Comparison of ENCODE assay signal across 9 mouse cellular contexts in the genomic region with DNA sequence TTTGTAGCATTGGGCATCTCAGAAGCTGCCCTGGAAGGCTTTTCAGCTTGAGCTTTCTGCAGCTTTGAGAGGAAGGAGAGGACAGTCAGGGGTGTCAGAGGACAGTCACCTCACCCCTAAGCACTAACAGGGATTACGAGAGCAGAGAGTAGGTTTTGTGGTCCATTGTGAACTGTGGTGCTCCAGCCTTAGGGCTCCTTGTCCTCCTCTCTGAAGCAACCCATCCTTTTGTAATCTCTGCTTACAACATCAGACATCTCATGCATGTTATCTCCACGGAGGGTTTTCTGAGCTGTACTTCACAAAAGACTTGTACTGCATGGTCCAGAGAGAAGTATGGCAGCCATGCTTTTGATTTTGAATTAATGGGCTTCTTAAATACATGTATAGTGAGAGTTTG. TPM values are rescaled to one million over a fixed set of nuclear protein-coding genes. Genes with fewer than 3 reads are reported as not detected.
DNase-seq lines count a peak whose midpoint lies in the region; ATAC-seq lines count a peak whose summit lies in the region.
"Had no signal": no experiment of that assay in that cellular context is flagged by ENCODE, and none has a peak within 500 bp of the region (broad histone marks: within the 10 kb centered on the region; RNA-seq: fewer than 3 reads in every experiment).

No protein-coding gene starts in this region.

- WGBS in kidney, embryonic 14.5 days, result 81% methylated on average over 2 of the region's 2 CpGs
- WGBS in forebrain, embryonic 11.5 days, result 82% methylated on average over 2 of the region's 2 CpGs
- 83% methylated on average over 2 of the region's 2 CpGs for WGBS in limb, embryonic 11.5 days
- WGBS in neural tube, embryonic 12.5 days, result 86% methylated on average over 2 of the region's 2 CpGs

- H3K27ac ChIP-seq in kidney, embryonic 14.5 days (ENCODE audit: low read depth, low read length), result no peak overlapping the region
- H3K27ac ChIP-seq in forebrain, embryonic 11.5 days (ENCODE audit: low read depth, low read length), result no peak overlapping the region
- H3K27ac ChIP-seq in limb, embryonic 11.5 days (replicated peaks; ENCODE audit: low read depth, low read length), result no peak overlapping the region
- H3K27ac ChIP-seq in neural tube, embryonic 12.5 days, result no peak overlapping the region

- H3K9ac ChIP-seq in kidney, embryonic 14.5 days (ENCODE audit: low read depth, low read length), result no peak overlapping the region
- no peak overlapping the region for H3K9ac ChIP-seq in forebrain, embryonic 11.5 days (ENCODE audit: low read length)
- no peak overlapping the region for H3K9ac ChIP-seq in limb, embryonic 11.5 days (ENCODE audit: low read length)
- no peak overlapping the region for H3K9ac ChIP-seq in neural tube, embryonic 12.5 days

- H3K4me3 ChIP-seq in kidney, embryonic 14.5 days (ENCODE audit: low read length), result peak overlapping the region; percentile 95; the same call in 1 of the 2 replicates
- no peak overlapping the region for H3K4me3 ChIP-seq in forebrain, embryonic 11.5 days (ENCODE audit: low read depth, low read length)
- H3K4me3 ChIP-seq in limb, embryonic 11.5 days (ENCODE audit: low read depth, low read length), result peak overlapping the region; percentile 87; the same call in 1 of the 2 replicates
- H3K4me3 ChIP-seq in neural tube, embryonic 12.5 days, result no peak overlapping the region

- no peak for ATAC-seq in kidney, embryonic 14.5 days (ENCODE audit: low FRiP score, low TSS enrichment)
- ATAC-seq in forebrain, embryonic 11.5 days (replicated peaks; ENCODE audit: low FRiP score), result no peak
- no peak for ATAC-seq in limb, embryonic 11.5 days (ENCODE audit: insufficient number of reproducible peaks, low FRiP score, low TSS enrichment, low read depth)
- no peak for ATAC-seq in neural tube, embryonic 12.5 days (ENCODE audit: low FRiP score, low read depth)

- no peaks in the 10 kb centered on the region for H3K9me3 ChIP-seq in kidney, embryonic 14.5 days (ENCODE audit: control insufficient read depth, low read length)
- H3K9me3 ChIP-seq in forebrain, embryonic 11.5 days (ENCODE audit: control insufficient read depth, low read length), result no peaks in the 10 kb centered on the region
- H3K9me3 ChIP-seq in limb, embryonic 11.5 days (ENCODE audit: control insufficient read depth, low read length), result no peaks in the 10 kb centered on the region
- no peaks in the 10 kb centered on the region for H3K9me3 ChIP-seq in neural tube, embryonic 12.5 days

- no peaks in the 10 kb centered on the region for H3K27me3 ChIP-seq in kidney, embryonic 14.5 days (ENCODE audit: control insufficient read depth, insufficient read depth, low read length)
- no peaks in the 10 kb centered on the region for H3K27me3 ChIP-seq in forebrain, embryonic 11.5 days (ENCODE audit: control insufficient read depth, insufficient read depth, low read length)
- no peaks in the 10 kb centered on the region for H3K27me3 ChIP-seq in limb, embryonic 11.5 days (ENCODE audit: control insufficient read depth, insufficient read depth, low read length)
- no peaks in the 10 kb centered on the region for H3K27me3 ChIP-seq in neural tube, embryonic 12.5 days (replicated peaks)

- no peak for DNase-seq in kidney, postnatal 4 days
- DNase-seq in forebrain, embryonic 11.5 days (ENCODE audit: low spot score), result no peak
- DNase-seq in limb, embryonic 11.5 days (ENCODE audit: low spot score), result no peak
- no peak for DNase-seq in c-Kit-positive CD71-positive TER-119-positive erythroid progenitor cells, embryonic 14.5 days (ENCODE audit: low spot score)
- DNase-seq in right cerebral cortex, postnatal 36 days (ENCODE audit: low spot score in 2 of 2), result no peak
- DNase-seq in adrenal gland, postnatal 4 days (ENCODE audit: low spot score in 2 of 2), result no peak
- DNase-seq: heart, adult 11 months had no signal

- H3K36me3 ChIP-seq in kidney, embryonic 14.5 days (ENCODE audit: control insufficient read depth, insufficient read depth, low read length), result peaks cover 22% of the 10 kb centered on the region; the same call in 1 of the 2 replicates
- no peaks in the 10 kb centered on the region for H3K36me3 ChIP-seq in forebrain, embryonic 11.5 days (ENCODE audit: control insufficient read depth, insufficient read depth, low read length)
- no peaks in the 10 kb centered on the region; the same call in 1 of the 2 replicates for H3K36me3 ChIP-seq in limb, embryonic 11.5 days (ENCODE audit: control insufficient read depth, insufficient read depth, low read length)
- peaks cover 22% of the 10 kb centered on the region; the same call in 1 of the 2 replicates for H3K36me3 ChIP-seq in neural tube, embryonic 12.5 days

- peaks cover 17% of the 10 kb centered on the region for H3K4me1 ChIP-seq in kidney, embryonic 14.5 days (ENCODE audit: control insufficient read depth, insufficient read depth, low read length)
- H3K4me1 ChIP-seq in forebrain, embryonic 11.5 days (replicated peaks; ENCODE audit: control insufficient read depth, insufficient read depth, low read length), result peaks cover 8% of the 10 kb centered on the region
- peaks cover 7% of the 10 kb centered on the region for H3K4me1 ChIP-seq in limb, embryonic 11.5 days (ENCODE audit: control insufficient read depth, insufficient read depth, low read length)
- peaks cover 10% of the 10 kb centered on the region for H3K4me1 ChIP-seq in neural tube, embryonic 12.5 days

- peak overlapping the region; percentile 94 for H3K4me2 ChIP-seq in kidney, embryonic 14.5 days (replicated peaks; ENCODE audit: low read depth, low read length)
- 0 out of 2 replicates have a peak overlapping the region, but pooled peaks have one; percentile 86 for H3K4me2 ChIP-seq in forebrain, embryonic 11.5 days (ENCODE audit: low read depth, low read length, severe bottlenecking)
- peak overlapping the region; percentile 85 for H3K4me2 ChIP-seq in limb, embryonic 11.5 days (ENCODE audit: low read depth, severe bottlenecking)
- peak overlapping the region; percentile 90 for H3K4me2 ChIP-seq in neural tube, embryonic 12.5 days (replicated peaks)

RNA-seq across cellular contexts. Expression of a gene that starts 1.5 kb away (rescaled TPM):
- 23.7 and 24.5 TPM in 2 replicates for polyA plus RNA-seq in kidney, embryonic 14.5 days (2014; fragmentation: Nextera tagmentation; extraction: Ambion mirVana)
- polyA plus RNA-seq in forebrain, embryonic 11.5 days (2014; fragmentation: Nextera tagmentation; extraction: Ambion mirVana), result 20.2 TPM in 2 replicates
- polyA plus RNA-seq in limb, embryonic 11.5 days (2014; fragmentation: Nextera tagmentation; extraction: Ambion mirVana), result 11.9 and 13.2 TPM in 2 replicates
- 33.3 and 36.4 TPM in 2 replicates for polyA plus RNA-seq in neural tube, embryonic 12.5 days (2016; fragmentation: Nextera tagmentation; extraction: Ambion mirVana)
- total RNA-seq in adrenal gland, postnatal 4 days (2021), result 10 to 100 TPM; 53.4 to 57.7 TPM

RNA-seq across cellular contexts. Expression of a gene that starts 4.9 kb away (rescaled TPM):
- 0.04 and 0.53 TPM in 2 replicates for polyA plus RNA-seq in kidney, embryonic 14.5 days (2014; fragmentation: Nextera tagmentation; extraction: Ambion mirVana)
- 0.15 and 0.20 TPM in 2 replicates for polyA plus RNA-seq in forebrain, embryonic 11.5 days (2014; fragmentation: Nextera tagmentation; extraction: Ambion mirVana)
- 0.15 and 0.21 TPM in 2 replicates for polyA plus RNA-seq in limb, embryonic 11.5 days (2014; fragmentation: Nextera tagmentation; extraction: Ambion mirVana)
- polyA plus RNA-seq in neural tube, embryonic 12.5 days (2016; fragmentation: Nextera tagmentation; extraction: Ambion mirVana), result 0.22 and 0.71 TPM in 2 replicates
- total RNA-seq in adrenal gland, postnatal 4 days (2021), result 1 to 10 TPM; 1.5 to 7.2 TPM

Comparison
In these comparisons a context has a peak if more than half of its experiments do, and no peak if none do; other contexts are left out.
1. H3K4me3 ChIP-seq: peak in kidney, embryonic 14.5 days (single experiment) and limb, embryonic 11.5 days (single experiment); none in forebrain, embryonic 11.5 days (single experiment) and neural tube, embryonic 12.5 days (single experiment).
2. Peak in every context shown above with its lines, with median percentiles within 50 percentile points of each other: H3K4me2 ChIP-seq.